Mouse (Mus musculus) adipose tissue, adult 10 weeks (tissue): ENCODE measurements around the gene Trpc4. TPM values are rescaled to one million over a fixed set of nuclear protein-coding genes. Genes with fewer than 3 reads are reported as not detected.

Experiments
- polyA plus RNA-seq: library from polyadenylated mRNA; stranded (reverse); fragments of 350-450 nt; fragmentation: Illumina TruSeq; extraction: RNeasy Lipid Tissue Mini Kit (QIAGEN cat#74804); gene quantifications from one replicate; pipeline ENCODE4 v1.2.3, GENCODE M21; 2014; ENCODE audit warnings: low read depth, low replicate concordance

The Trpc4 gene
- 0.20 TPM for polyA plus RNA-seq

DNA sequence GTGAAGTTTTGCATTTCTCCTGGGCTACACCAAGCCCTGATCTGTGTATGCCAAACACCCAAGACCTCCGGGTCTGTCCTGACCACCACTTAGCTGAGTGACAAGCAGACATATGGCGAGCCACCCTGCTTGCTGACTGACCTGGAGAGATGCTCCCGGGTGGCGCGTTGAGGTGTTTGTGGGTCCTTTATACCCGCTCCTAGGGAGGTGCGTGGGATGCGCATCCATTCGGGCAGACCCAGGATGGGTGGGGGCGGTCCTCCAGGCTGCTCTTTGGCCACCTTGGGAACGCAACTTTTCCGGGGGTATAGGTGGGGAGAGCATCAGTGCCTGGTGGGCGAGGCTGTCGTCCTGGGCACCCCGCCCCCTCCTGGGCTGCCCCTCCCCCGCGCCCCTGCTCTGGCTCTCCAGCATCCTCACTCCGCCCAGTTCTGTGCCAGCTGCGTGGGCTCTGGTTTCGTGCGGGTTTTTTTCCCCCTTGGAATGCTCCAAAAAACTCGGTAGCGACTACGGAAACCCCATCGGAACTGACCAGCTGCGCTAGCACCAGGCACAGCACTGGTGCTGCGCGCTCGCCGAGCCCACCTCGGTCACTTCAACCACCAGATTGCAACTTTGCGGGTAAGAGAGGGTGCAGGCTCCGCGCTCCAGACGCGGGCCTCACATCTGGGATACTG, at the start of gene Trpc4:
Trpc4 (plus strand) TSS at position 397 of the 677 bp plus-strand sequence.

DNA sequence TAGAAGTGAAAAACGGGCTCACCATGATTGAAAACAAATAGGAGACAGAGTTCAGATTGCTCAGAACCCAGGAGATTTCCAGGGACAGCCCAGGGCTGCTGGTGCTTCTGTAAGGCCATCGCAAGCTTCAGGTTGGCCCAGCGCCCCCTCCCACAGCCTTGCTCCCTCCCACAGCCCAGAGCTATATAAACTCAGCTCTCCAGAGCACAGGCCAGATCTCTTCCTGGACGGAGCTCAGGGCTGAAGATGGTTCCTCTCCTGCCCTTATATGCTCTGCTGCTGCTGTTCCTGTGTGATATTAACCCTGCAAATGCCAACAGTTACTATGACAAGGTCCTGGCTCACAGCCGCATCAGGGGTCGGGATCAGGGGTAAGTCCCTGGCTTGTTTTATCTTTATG, 205.1 kb downstream of the Trpc4 start, which contains the start of gene Postn:
Postn (plus strand) TSS at position 213 of the 400 bp plus-strand sequence.

Other genes with a start within 250 kb of the Trpc4 start
- 107 TPM for gene Postn, start 205.1 kb downstream of the Trpc4 start, polyA plus RNA-seq